Mouse (Mus musculus) G1E (cell line): ENCODE measurements at regions not wholly inside any gene's neighbourhood (a gene's known extent, or its start where the extent isn't known, plus 50 kb on each side); places are given as distances from the start of the nearest gene placed in this dataset.

Experiments used
- CTCF ChIP-seq: IDR thresholded peaks from 2 replicates; pipeline ENCODE4 v1.5.1; 2012; ENCODE audit warnings: low read depth, low read length, inconsistent platforms, mixed read lengths
- GATA1 ChIP-seq: IDR thresholded peaks from 2 replicates; pipeline ENCODE4 v1.6.1; 2012; ENCODE audit warnings: borderline replicate concordance, low read length, inconsistent platforms, mixed read lengths
- POLR2AphosphoS5 ChIP-seq: IDR thresholded peaks from 2 replicates; pipeline ENCODE4 v1.6.1; 2012; ENCODE audit warnings: low read depth, low read length, inconsistent platforms; ENCODE audit not compliant: insufficient replicate concordance

GRCm38 (mm10) chr2:101252228-101252627 lies 372.3 kb upstream of the Rag2 start:
- TF ChIP-seq POLR2AphosphoS5, result no peak
- no peak for TF ChIP-seq CTCF
- TF ChIP-seq GATA1, result no peak
